Mouse (Mus musculus) cortical plate, adult 2 months (tissue): ENCODE measurements around the gene Hpcal4.

Experiments
- CTCF ChIP-seq: fragments of 200-500 bp; IDR thresholded peaks from 2 replicates; pipeline ENCODE4 v1.5.1; 2011; ENCODE audit warnings: mild to moderate bottlenecking, control low read depth, low read length; ENCODE audit not compliant: insufficient read depth; ENCODE audit errors: extremely low read depth
- POLR2A ChIP-seq: fragments of 200-500 bp; IDR thresholded peaks from 2 replicates; pipeline ENCODE4 v1.6.1; 2011; ENCODE audit warnings: mild to moderate bottlenecking, low read length, control low read depth; ENCODE audit not compliant: insufficient read depth; ENCODE audit errors: extremely low read depth

- TF ChIP-seq CTCF (no peak), POLR2A (no peak)
Measured at GRCm38 (mm10) chr4:123192336-123192735, 9.3 kb downstream of the Hpcal4 start.
